Mouse (Mus musculus) liver, adult 2 months (tissue): ENCODE data around the gene Vmn2r5.
"Not testable (repeated sequence)": the region's sequence is repeated elsewhere in the genome, so short reads cannot be mapped to it uniquely, and the experiment has no call there.

Experiments used
- CTCF ChIP-seq: fragments of 200-500 bp; IDR thresholded peaks from 2 replicates; pipeline ENCODE4 v1.5.1; 2011; ENCODE audit warnings: low read depth, low read length, control low read depth
- POLR2A ChIP-seq: fragments of 200-500 bp; IDR thresholded peaks from 2 replicates; pipeline ENCODE4 v1.6.1; 2011; ENCODE audit warnings: low read length, control low read depth; ENCODE audit not compliant: insufficient read depth; ENCODE audit errors: extremely low read depth

GRCm38 (mm10) chr3:64509742-64510141 lies at the start of gene Vmn2r5:
- TF ChIP-seq POLR2A, CTCF: not testable (repeated sequence)
